Mouse (Mus musculus) midbrain, embryonic 10.5 days (tissue): ENCODE measurements around the gene Ssna1. TPM values are rescaled to one million over a fixed set of nuclear protein-coding genes. Genes with fewer than 3 reads are reported as not detected.

Experiments used
- DNase-seq: peaks from one replicate; pipeline ENCODE4 v3.0.0-alpha.2; 2017; ENCODE audit warnings: low spot score
- H3K27ac ChIP-seq: fragments of 300-500 bp; sonication (generic); replicated peaks from 2 replicates; pipeline ENCODE4 v1.5.1; 2016; ENCODE audit warnings: mild to moderate bottlenecking
- H3K27me3 ChIP-seq: fragments of 300-500 bp; sonication (generic); 2 replicates; pipeline ENCODE4 v1.6.1; 2016; ENCODE audit warnings: low read depth, mild to moderate bottlenecking; ENCODE audit not compliant: poor library complexity, severe bottlenecking
- H3K36me3 ChIP-seq: fragments of 300-500 bp; sonication (generic); 2 replicates; pipeline ENCODE4 v1.6.1; 2016; ENCODE audit warnings: mild to moderate bottlenecking, moderate library complexity
- H3K4me1 ChIP-seq: fragments of 300-500 bp; sonication (generic); 2 replicates; pipeline ENCODE4 v1.6.1; 2016
- H3K4me3 ChIP-seq: fragments of 300-500 bp; sonication (generic); 2 replicates; pipeline ENCODE4 v1.5.1; 2016; ENCODE audit warnings: mild to moderate bottlenecking, moderate library complexity
- H3K9me3 ChIP-seq: fragments of 300-500 bp; sonication (generic); replicated peaks from 2 replicates; pipeline ENCODE4 v1.6.1; 2016; ENCODE audit warnings: mild to moderate bottlenecking
- WGBS: fragments of 180-500 bp; shearing (Covaris S2); methylation state at CpG from one replicate; pipeline ENCODE4 v1.1.7; 2016; 5-methylcytosine and 5-hydroxymethylcytosine counted together
- polyA plus RNA-seq: library from polyadenylated mRNA; unstranded; fragments of >200 nt; fragmentation: Nextera tagmentation; extraction: Ambion mirVana; gene quantifications from 2 replicates; pipeline ENCODE4 v1.2.1, GENCODE M21; 2016

Gene Ssna1
- polyA plus RNA-seq, 1 experiment from 2014 or later = 243 TPM

DNA sequence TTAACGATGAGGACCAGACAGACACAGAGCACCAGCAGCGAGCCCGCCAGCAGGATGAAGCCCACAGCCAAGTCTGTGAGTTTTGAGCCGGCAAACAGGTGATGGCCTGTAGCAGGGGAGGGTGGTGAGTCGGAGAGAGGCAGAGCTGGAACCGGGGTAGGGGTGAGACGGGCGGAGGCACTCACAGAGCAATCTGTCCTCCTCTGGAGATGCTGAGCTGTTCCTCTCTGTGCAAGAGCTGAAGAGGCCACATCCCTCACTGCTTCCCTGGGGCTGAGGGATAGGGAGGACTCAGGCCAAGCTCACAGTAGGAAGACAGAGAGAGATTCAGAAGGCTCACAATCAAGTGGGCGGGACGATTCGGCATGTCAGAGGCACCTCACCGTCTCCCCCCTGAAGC lies 41.2 kb downstream of the Ssna1 start:
- no peaks in the 10 kb centered on the region for H3K9me3 ChIP-seq
- DNase-seq = no peak
- WGBS = 50% methylated on average over 12 of the region's 12 CpGs
- 0 out of 2 replicates have a peak, but pooled peaks cover 16% of the 10 kb centered on the region for H3K27me3 ChIP-seq
- H3K27ac ChIP-seq = 0 out of 2 replicates have a peak overlapping the region, but pooled peaks have one; percentile 15
- H3K4me1 ChIP-seq = peaks cover 11% of the 10 kb centered on the region
- H3K36me3 ChIP-seq = no peaks in the 10 kb centered on the region
- no peak overlapping the region for H3K4me3 ChIP-seq

DNA sequence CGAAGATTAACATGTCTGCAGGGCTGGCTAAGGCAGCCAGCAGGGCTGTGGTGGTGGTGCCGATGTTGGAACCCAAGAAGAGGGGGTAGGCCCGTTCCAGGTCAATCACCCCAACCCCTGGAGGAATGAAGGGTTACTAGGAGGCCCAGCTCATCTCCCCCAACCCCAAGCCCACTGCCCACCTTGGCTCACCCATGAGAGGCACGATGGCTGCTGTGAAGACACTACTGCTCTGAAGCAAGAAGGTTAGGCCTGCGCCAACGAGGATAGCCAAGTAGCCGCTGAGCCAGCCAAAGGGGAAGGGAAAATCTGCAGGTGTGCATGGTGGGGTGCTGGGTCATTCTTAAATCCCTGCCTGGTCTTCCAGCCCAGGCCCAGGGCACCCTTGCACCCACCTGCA lies 41.7 kb downstream of the Ssna1 start:
- Histone ChIP-seq H3K36me3 (no peaks in the 10 kb centered on the region), H3K4me3 (no peak overlapping the region), H3K27me3 (0 out of 2 replicates have a peak, but pooled peaks cover 16% of the 10 kb centered on the region), H3K9me3 (no peaks in the 10 kb centered on the region), H3K4me1 (peaks cover 16% of the 10 kb centered on the region), H3K27ac (0 out of 2 replicates have a peak overlapping the region, but pooled peaks have one; percentile 15)
- DNase-seq = no peak
- WGBS = 87% methylated on average over 7 of the region's 7 CpGs

DNA sequence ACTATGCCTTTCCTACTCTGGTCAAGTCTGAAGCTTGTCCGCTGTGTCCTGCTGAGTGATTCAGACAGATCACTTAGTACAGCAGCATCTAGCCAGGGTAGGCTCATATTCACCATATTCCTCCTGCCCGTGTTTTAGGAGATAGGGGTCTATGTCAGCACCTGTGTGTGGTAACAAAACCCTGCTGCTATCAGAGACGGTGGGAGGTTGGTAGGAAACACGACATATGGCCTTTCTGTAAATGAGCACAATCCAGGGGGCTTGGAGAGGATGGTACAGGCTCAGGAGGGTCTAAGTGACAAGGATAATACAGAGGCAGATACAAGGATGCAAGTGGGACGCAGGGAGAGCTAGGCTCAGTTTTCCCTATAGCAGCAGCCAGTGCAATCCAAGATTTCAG lies 42.7 kb downstream of the Ssna1 start:
- H3K4me1 ChIP-seq = peaks cover 20% of the 10 kb centered on the region
- no peak overlapping the region for H3K27ac ChIP-seq
- DNase-seq = no peak
- no peaks in the 10 kb centered on the region for H3K36me3 ChIP-seq
- H3K4me3 ChIP-seq = no peak overlapping the region
- 85% methylated on average over 5 of the region's 5 CpGs for WGBS
- H3K9me3 ChIP-seq = no peaks in the 10 kb centered on the region
- 0 out of 2 replicates have a peak, but pooled peaks cover 16% of the 10 kb centered on the region for H3K27me3 ChIP-seq

GRCm38 (mm10) chr2:25228995-25229530 lies 43.2 kb downstream of the Ssna1 start:
- H3K4me3 ChIP-seq = peak overlapping the region; percentile 41
- H3K36me3 ChIP-seq = no peaks in the 10 kb centered on the region
- 72% methylated on average over 6 of the region's 6 CpGs for WGBS
- no peaks in the 10 kb centered on the region for H3K9me3 ChIP-seq
- no peak for DNase-seq
- peaks cover 20% of the 10 kb centered on the region for H3K4me1 ChIP-seq
- 0 out of 2 replicates have a peak, but pooled peaks cover 16% of the 10 kb centered on the region for H3K27me3 ChIP-seq
- peak overlapping the region; percentile 77 for H3K27ac ChIP-seq

DNA sequence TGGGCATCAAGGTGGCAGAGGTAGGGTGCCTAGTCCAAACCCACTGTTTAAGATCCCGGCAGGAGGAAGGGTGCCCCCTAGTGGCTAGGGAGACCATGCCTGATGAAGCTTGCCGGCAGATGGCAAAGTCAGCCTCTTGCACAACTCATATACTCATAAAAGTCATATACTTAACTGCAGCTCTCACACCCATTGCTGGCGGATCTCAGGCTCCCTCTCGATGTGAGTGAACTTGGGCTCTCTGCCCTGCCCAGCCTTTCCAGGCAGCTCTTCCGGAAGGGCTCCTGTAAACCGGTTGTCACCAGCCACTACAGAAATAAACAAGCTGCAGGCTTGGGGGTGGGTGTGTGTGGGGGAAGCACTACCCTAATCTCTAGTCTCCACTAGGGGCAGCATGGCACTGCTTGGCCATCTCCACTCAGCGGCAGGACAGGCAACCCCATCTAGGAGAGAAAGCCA lies 43.8 kb downstream of the Ssna1 start:
- WGBS = under 1% methylated on average over 7 of the region's 7 CpGs
- Histone ChIP-seq H3K4me3 (peak overlapping the region; percentile 41), H3K36me3 (peaks cover 5% of the 10 kb centered on the region; the same call in 1 of the 2 replicates), H3K27ac (peak overlapping the region; percentile 77), H3K4me1 (peaks cover 25% of the 10 kb centered on the region), H3K27me3 (0 out of 2 replicates have a peak, but pooled peaks cover 16% of the 10 kb centered on the region), H3K9me3 (no peaks in the 10 kb centered on the region)
- DNase-seq = peak; percentile 83

DNA sequence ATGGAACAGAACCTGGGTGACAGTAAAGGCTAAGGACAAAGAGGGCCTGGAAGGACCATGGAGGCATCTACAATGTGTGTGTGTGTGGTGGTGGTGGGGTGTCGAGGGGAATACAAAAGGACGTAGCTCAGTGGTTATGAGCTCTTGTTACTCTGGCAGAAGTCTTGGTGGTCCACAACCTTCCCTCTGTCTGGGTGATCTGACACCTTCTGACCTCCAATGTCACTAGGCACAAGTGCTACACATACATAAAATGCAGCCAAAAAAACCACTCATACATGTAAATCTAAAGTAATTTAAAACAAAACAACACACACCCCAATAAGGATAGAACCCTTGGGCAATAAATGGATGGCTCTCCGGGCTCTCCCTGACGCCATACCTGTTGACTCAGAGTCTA lies 44.8 kb downstream of the Ssna1 start:
- H3K9me3 ChIP-seq = no peaks in the 10 kb centered on the region
- H3K4me1 ChIP-seq = peaks cover 31% of the 10 kb centered on the region
- no peak for DNase-seq
- no peak overlapping the region for H3K27ac ChIP-seq
- 0 out of 2 replicates have a peak, but pooled peaks cover 16% of the 10 kb centered on the region for H3K27me3 ChIP-seq
- H3K4me3 ChIP-seq = no peak overlapping the region
- 98% methylated on average over 4 of the region's 4 CpGs for WGBS
- H3K36me3 ChIP-seq = peaks cover 13% of the 10 kb centered on the region

DNA sequence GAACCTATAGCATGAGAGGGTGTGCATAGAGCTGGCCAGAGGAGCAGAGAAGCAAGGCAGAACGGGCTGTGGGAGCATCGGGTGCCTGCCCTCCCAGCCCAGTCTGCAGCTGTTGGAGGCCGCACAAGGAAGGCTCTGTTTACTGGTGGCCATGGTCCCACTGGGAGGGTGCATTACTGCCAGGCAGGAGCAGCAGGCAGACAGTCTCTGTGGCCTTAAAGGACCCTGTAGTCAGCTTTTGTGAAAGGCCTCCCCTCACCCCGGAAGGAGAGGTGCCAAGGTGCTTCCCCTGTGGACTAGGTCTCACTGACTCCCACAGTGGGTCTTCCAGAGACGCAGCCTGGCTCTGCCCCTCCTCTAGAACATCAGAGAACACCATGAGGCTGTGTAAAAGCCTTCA lies 45.4 kb downstream of the Ssna1 start:
- DNase-seq = no peak

GRCm38 (mm10) chr2:25225811-25226379 lies 46.3 kb downstream of the Ssna1 start:
- DNase-seq = no peak
- 78% methylated on average over 8 of the region's 8 CpGs for WGBS
- Histone ChIP-seq H3K9me3 (no peaks in the 10 kb centered on the region), H3K36me3 (peaks cover 27% of the 10 kb centered on the region), H3K4me3 (peak overlapping the region; percentile 89), H3K4me1 (peaks cover 37% of the 10 kb centered on the region), H3K27ac (peak overlapping the region; percentile 96), H3K27me3 (0 out of 2 replicates have a peak, but pooled peaks cover 7% of the 10 kb centered on the region)

More for the DNA sequence above, 45.4 kb downstream of the Ssna1 start:
- peaks cover 33% of the 10 kb centered on the region for H3K4me1 ChIP-seq
- H3K4me3 ChIP-seq = no peak overlapping the region
- WGBS = 86% methylated on average over 5 of the region's 5 CpGs
- H3K9me3 ChIP-seq = no peaks in the 10 kb centered on the region
- H3K27me3 ChIP-seq = 0 out of 2 replicates have a peak, but pooled peaks cover 16% of the 10 kb centered on the region
- H3K27ac ChIP-seq = 0 out of 2 replicates have a peak overlapping the region, but pooled peaks have one; percentile 25
- peaks cover 18% of the 10 kb centered on the region for H3K36me3 ChIP-seq

DNA sequence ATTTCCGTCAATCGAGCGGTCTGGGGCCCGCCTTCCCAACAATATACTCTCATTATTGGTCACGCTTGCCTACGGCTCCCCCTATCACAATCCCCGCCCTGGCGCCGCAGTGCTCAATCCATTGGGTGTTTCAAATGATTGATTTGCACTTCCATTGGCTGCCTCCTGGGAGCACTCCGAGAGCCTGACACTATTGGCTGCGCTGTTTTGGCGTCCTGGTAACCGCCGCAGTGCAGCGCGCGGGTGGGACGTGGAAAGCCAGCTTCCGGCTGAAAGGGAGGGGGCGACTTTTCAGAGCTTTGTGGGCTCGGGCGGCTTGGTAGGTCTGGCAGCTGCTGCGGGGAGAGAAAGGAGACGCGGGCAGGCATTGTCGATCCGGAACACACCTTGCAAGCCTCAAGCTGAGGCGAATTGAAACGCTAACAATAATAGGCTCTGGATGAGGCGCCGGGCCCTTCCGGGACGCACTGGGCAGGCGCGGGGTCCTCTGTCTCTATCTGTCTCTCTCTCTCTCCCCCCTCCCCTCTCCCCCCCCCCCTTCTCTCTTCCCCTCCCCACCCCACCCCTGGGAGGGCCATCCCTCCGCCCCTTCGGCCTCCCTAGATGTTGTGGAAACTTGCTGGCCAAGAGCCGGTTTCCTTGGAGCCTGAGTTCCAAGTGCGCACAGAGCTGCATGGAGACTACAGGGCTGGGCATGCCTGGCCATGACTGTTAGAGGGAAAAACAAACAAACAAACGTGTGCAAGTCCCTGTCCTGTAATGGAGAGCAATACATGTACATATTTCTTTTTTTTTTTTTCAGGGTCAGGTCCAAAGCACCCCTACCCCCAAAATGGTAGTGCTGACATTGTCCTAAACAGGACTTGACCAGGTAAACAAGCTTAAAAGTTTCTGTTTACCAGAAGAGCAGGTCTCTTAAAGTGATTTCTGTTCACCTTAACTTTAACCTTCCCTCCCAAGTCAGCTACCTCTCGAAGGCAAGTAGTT lies 47.2 kb downstream of the Ssna1 start:
- Histone ChIP-seq H3K9me3 (no peaks in the 10 kb centered on the region), H3K27ac (peak overlapping the region; percentile 96), H3K36me3 (peaks cover 27% of the 10 kb centered on the region), H3K27me3 (no peaks in the 10 kb centered on the region), H3K4me1 (peaks cover 37% of the 10 kb centered on the region), H3K4me3 (peak overlapping the region; percentile 89)
- 2% methylated on average over 41 of the region's 41 CpGs for WGBS
- peak; percentile 98 for DNase-seq

- WGBS = 0% methylated on average over 17 of the region's 17 CpGs
- Histone ChIP-seq H3K9me3 (no peaks in the 10 kb centered on the region), H3K4me3 (peak within 1 kb of the TSS; percentile 89), H3K27me3 (no peaks in the 10 kb centered on the region), H3K27ac (peak within 1 kb of the TSS; percentile 96), H3K4me1 (peaks cover 37% of the 10 kb centered on the region), H3K36me3 (peaks cover 27% of the 10 kb centered on the region)
- DNase-seq = no peak
These were observed 47.8 kb downstream of the Ssna1 start, which contains the start of gene Tubb4b for GRCm38 (mm10) chr2:25224492-25224765. Gene Tubb4b, minus strand, starts transcription at chr2:25224702.

- H3K4me3 ChIP-seq = peak overlapping the region; percentile 89
- H3K27me3 ChIP-seq = no peaks in the 10 kb centered on the region
- H3K27ac ChIP-seq = peak overlapping the region; percentile 96
- H3K36me3 ChIP-seq = peaks cover 27% of the 10 kb centered on the region
- peaks cover 34% of the 10 kb centered on the region for H3K4me1 ChIP-seq
- no peak for DNase-seq
- WGBS = 3% methylated on average over 53 of the region's 53 CpGs
- H3K9me3 ChIP-seq = no peaks in the 10 kb centered on the region
These were observed 48.4 kb downstream of the Ssna1 start for GRCm38 (mm10) chr2:25223681-25224491.

DNA sequence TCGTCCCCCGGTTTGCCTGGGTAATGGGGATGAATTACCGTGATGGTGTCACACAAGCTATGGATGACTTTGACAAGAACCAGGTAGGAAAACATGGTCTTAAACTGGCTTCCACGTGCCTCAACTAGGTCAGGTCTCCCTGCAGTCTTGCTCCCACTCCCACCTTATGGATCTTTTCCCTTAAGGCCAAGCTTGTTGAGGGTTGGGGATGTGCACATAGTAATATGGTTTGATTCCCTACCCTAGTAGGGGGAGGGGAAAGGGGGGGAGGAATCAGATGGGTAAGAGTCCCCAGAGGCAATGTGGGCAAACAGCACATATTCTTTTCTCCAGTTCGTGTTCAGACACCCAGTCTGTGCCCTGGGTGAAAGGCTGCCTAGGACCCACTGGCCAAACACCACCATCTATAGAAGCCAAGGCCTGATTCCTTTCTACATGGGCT lies 50.9 kb downstream of the Ssna1 start:
- Histone ChIP-seq H3K4me1 (peaks cover 33% of the 10 kb centered on the region), H3K27me3 (no peaks in the 10 kb centered on the region), H3K4me3 (no peak overlapping the region), H3K27ac (no peak overlapping the region), H3K9me3 (no peaks in the 10 kb centered on the region), H3K36me3 (peaks cover 27% of the 10 kb centered on the region)
- no peak for DNase-seq
- WGBS = 72% methylated on average over 5 of the region's 5 CpGs
